Mouse (Mus musculus): ENCODE measurements at regions not wholly inside any gene's neighbourhood (a gene's known extent, or its start where the extent isn't known, plus 50 kb on each side); places are given as distances from the start of the nearest gene placed in this dataset.

- no peak for DNase-seq
Observed at GRCm38 (mm10) chr4:12769092-12769491, 597.3 kb upstream of the Fam92a start.

- no peak for DNase-seq
Observed at GRCm38 (mm10) chr4:12766763-12767162, 594.9 kb upstream of the Fam92a start.

GRCm38 (mm10) chr4:12750817-12751216 lies 579.0 kb upstream of the Fam92a start:
- DNase-seq: no peak

GRCm38 (mm10) chr4:12749874-12750273 lies 578.1 kb upstream of the Fam92a start:
- no peak for DNase-seq

- no peak for DNase-seq
Observed at GRCm38 (mm10) chr4:12743714-12744327, 572.0 kb upstream of the Fam92a start.

GRCm38 (mm10) chr4:12736411-12736810 lies 564.6 kb upstream of the Fam92a start:
- DNase-seq: no peak

- no peak for DNase-seq
Observed at GRCm38 (mm10) chr4:12700189-12700588, 528.4 kb upstream of the Fam92a start.

- DNase-seq: no peak
Observed at GRCm38 (mm10) chr4:12677814-12678213, 506.0 kb upstream of the Fam92a start.

- DNase-seq: no peak
Observed at GRCm38 (mm10) chr4:12671399-12671798, 499.6 kb upstream of the Fam92a start.

GRCm38 (mm10) chr4:12663176-12663575 lies 491.4 kb upstream of the Fam92a start:
- no peak for DNase-seq

GRCm38 (mm10) chr4:12662683-12663082 lies 490.9 kb upstream of the Fam92a start:
- no peak for DNase-seq

- no peak for DNase-seq
Observed at GRCm38 (mm10) chr4:12659084-12659483, 487.3 kb upstream of the Fam92a start.

- DNase-seq: no peak
Observed at GRCm38 (mm10) chr4:12658594-12658993, 486.8 kb upstream of the Fam92a start.

- no peak for DNase-seq
Observed at GRCm38 (mm10) chr4:12657820-12658219, 486.0 kb upstream of the Fam92a start.

GRCm38 (mm10) chr4:12656924-12657603 lies 485.2 kb upstream of the Fam92a start:
- no peak for DNase-seq

GRCm38 (mm10) chr4:12655457-12656228 lies 483.8 kb upstream of the Fam92a start:
- DNase-seq: no peak

GRCm38 (mm10) chr4:12654568-12655456 lies 483.0 kb upstream of the Fam92a start:
- DNase-seq: no peak

- no peak for DNase-seq
Observed at GRCm38 (mm10) chr4:12647732-12648131, 475.9 kb upstream of the Fam92a start.

GRCm38 (mm10) chr4:12642525-12642928 lies 470.7 kb upstream of the Fam92a start:
- no peak for DNase-seq

- no peak for DNase-seq
Observed at GRCm38 (mm10) chr4:12629375-12629821, 457.6 kb upstream of the Fam92a start.

- DNase-seq: no peak
Observed at GRCm38 (mm10) chr4:12628702-12629374, 457.0 kb upstream of the Fam92a start.

All from cerebellum, adult 9-10 months (tissue).